Mouse (Mus musculus) splenic B cell, adult 2 months (primary cell): Measurements from ENCODE around the gene Olig2.
"Not testable (repeated sequence)": the region's sequence is repeated elsewhere in the genome, so short reads cannot be mapped to it uniquely, and the experiment has no call there.

ENCODE experiments used
- DNase-seq: peaks from one replicate; pipeline ENCODE4 v3.0.0-alpha.2; 2011; ENCODE audit warnings: low read depth, low spot score
- H3K27me3 ChIP-seq: 2 replicates; pipeline ENCODE4 v1.6.1; 2012; ENCODE audit warnings: mild to moderate bottlenecking, low read length, moderate library complexity, mixed read lengths; ENCODE audit not compliant: control insufficient read depth, poor library complexity, insufficient read depth, severe bottlenecking
- H3K36me3 ChIP-seq: 2 replicates; pipeline ENCODE4 v1.6.1; 2012; ENCODE audit warnings: mild to moderate bottlenecking, low read length, moderate library complexity, mixed read lengths; ENCODE audit not compliant: control insufficient read depth, poor library complexity, insufficient read depth, severe bottlenecking

Gene Olig2

DNA sequence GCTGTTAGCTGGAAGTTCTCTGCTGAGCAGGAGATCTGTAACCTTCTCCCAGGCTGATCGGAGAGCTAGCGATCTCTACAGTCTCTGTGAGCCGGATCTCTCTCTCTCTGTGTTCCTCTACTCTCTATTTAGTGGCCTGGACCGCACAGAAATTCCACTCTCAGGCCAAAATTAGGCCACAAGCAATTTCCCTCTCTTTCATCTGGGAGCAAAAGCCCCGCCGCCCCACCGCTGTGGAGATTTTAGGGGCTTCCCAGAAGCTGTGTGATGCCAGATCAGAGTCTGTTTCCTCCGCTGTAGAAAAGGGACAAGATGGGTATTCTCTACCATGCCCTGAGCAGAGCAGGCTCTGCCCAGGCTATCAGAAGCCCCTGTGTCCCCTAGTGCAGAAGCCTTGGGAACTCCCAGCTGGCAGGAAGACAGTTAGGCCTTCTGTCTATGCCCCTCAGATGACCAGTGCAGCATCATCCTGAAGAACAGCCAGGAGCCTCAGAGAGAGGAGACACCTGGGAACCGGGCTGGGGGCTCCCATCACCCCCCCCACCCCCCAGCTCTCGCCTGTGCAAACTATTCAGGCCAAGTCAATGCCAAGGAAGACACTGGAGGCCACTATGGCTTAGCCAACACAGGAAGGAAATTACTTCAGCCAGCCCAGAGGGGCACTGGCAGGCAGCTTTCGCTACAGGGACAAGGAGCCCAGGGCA, 8.1 kb downstream of the Olig2 start:
- DNase-seq = no peak
- Histone ChIP-seq H3K36me3 (no peaks in the 10 kb centered on the region), H3K27me3 (no peaks in the 10 kb centered on the region)

DNA sequence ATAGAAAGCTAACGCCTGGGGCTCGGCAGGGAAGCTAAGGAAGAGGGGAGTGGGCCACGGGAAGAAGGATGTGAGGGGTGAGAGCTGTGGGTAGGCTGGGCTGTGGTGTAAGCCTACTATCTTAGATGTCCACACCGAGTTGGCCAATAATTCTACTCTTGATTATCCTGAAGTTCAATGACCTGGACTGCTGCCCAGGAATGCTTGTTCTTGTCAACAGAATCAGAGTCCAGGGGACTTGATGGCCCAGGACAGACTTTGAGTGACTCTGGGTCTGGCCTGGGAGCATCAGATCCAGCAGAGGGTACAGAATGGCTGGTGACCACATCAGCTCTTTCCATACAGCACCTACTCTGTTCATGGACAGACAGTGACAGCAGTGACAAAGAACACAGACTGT, 13.8 kb downstream of the Olig2 start:
- no peaks in the 10 kb centered on the region for H3K36me3 ChIP-seq
- DNase-seq = no peak
- no peaks in the 10 kb centered on the region for H3K27me3 ChIP-seq

- Histone ChIP-seq H3K36me3 (no peaks in the 10 kb centered on the region), H3K27me3 (no peaks in the 10 kb centered on the region)
Observed at GRCm38 (mm10) chr16:91246292-91246691, 21.0 kb downstream of the Olig2 start.

DNA sequence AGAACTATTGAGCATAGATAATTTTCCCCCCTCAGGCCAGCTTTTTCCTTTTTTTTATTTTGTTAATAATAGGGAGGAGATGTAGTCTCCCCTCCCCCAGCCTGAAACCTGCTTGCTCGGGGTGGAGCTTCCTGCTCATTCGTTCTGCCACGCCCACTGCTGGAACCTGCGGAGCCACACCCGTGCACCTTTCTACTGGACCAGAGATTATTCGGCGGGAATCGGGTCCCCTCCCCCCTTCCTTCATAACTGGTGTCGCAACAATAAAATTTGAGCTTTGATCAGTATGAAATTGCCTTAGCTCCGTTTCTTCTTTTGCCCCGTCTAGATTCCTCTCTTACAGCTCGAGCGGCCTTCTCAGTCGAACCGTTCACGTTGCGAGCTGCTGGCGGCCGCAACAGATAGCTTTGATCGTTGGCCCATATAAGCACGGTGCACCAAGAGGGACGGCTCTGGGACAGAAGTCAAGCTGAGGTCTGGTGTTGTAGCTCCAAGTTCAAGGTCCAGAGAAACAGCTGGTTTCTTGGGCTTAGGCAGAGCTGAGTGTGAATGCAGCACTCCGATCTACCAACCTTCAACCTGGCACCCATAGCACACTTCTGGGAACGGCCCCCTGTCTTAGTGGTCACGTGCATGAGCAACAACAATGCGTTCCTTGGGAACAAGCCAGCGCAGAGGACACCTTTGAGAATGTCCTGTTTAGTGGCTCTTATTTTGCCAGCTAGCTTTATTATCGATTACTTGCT, 30.3 kb downstream of the Olig2 start:
- not testable (repeated sequence) for DNase-seq, H3K36me3 ChIP-seq, H3K27me3 ChIP-seq

More at GRCm38 (mm10) chr16:91246292-91246691, 21.0 kb downstream of the Olig2 start:
- DNase-seq = no peak

DNA sequence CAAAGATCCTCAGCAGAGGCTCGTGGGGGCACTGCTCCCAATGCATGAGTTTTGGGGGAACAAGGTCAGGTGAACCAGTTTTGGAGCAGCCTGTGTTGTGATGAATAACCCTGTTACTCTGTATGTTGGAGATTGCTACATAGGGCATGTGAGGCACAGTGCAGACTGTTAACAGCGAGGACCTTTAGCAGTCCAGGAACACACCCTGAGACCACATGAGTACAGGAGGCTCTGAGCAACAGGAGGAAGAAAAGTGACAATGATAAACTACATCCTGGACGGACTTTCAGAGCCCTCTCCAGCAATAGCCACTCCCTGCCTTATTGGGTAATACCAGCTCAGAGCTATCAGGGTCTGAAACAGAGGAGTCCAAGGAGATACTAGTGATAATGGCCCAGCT, 33.7 kb downstream of the Olig2 start:
- H3K36me3 ChIP-seq = no peaks in the 10 kb centered on the region
- DNase-seq = no peak
- no peaks in the 10 kb centered on the region for H3K27me3 ChIP-seq

DNA sequence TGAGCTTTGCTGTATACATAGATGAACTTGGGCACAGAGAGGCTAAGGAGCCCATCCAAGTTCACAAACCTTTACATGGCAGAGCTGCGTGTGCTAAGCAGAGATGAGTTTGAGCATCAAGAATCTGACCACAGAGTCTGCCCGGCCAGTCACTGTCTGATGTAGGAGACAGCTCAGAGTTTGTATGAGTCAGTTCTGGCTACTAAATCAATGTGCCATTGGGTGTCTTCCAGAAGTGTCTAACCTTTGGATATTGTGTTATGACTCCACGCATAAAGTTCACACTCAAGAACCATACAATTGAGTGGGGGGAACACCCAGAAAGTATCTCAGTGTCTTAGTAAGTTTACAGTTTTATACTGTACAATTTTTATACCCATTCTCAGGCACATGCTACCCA, 35.6 kb downstream of the Olig2 start:
- Histone ChIP-seq H3K27me3 (no peaks in the 10 kb centered on the region), H3K36me3 (no peaks in the 10 kb centered on the region)
- no peak for DNase-seq

DNA sequence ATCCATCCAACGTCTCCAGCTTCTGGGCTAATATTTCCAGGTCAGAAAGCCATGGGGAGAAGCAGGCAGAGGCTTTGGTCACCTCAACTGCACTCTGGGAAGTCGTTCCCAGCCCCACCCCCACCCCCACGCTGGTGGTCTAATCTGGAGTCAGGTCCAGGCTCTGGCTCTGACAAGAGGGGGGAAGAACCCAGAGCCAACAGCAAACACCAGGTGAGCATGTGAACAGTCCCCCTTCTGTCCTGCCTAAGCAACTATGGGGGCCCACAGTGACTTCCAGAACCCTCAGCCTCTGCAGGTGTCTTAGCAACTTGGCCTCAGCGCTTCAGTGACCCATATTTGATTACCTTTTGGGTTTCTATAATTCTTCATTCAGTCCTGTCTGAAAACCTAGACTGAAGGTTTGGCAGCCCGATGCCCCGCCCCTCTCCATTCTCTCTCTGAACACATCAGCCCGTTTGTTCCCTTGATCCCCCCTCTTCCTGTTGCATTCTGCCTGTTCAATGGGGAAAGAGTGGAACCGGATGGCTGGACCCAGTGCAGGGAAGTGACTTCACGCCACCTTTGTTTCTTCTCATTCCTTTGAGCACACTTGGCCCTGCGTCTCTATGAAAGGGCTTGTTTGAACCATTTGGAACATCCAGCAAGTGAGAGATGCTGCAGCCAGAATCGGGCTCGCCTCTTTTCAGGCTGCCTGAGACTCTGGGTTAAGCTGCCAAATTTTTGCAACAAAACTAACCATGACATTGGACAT, 37.4 kb downstream of the Olig2 start:
- Histone ChIP-seq H3K36me3 (no peaks in the 10 kb centered on the region), H3K27me3 (no peaks in the 10 kb centered on the region; the same call in 1 of the 2 replicates)

DNA sequence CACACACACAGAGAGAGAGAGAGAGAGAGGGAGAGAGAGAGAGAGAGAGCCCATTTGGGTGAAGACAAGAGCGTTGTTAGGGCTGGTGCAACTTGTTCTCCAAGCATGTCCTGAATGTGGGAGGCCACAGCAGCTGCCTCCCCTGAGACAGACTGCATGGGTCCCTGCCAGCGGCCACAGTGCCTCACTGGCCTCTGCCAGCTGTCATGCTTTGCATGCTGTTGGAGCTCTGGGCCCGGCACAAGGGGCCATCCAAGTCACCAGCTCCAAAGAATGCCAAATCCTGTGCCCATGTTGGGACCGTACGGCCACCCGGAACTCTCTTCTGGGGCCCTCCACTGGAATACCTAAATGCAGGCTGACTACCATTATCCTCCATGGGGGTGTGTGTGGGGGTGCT, 40.7 kb downstream of the Olig2 start:
- Histone ChIP-seq H3K36me3 (no peaks in the 10 kb centered on the region), H3K27me3 (no peaks in the 10 kb centered on the region; the same call in 1 of the 2 replicates)
- no peak for DNase-seq

More for the DNA sequence above, 37.4 kb downstream of the Olig2 start:
- DNase-seq = no peak

- Histone ChIP-seq H3K27me3 (no peaks in the 10 kb centered on the region; the same call in 1 of the 2 replicates), H3K36me3 (no peaks in the 10 kb centered on the region)
Observed at GRCm38 (mm10) chr16:91268724-91269452, 43.6 kb downstream of the Olig2 start.

DNA sequence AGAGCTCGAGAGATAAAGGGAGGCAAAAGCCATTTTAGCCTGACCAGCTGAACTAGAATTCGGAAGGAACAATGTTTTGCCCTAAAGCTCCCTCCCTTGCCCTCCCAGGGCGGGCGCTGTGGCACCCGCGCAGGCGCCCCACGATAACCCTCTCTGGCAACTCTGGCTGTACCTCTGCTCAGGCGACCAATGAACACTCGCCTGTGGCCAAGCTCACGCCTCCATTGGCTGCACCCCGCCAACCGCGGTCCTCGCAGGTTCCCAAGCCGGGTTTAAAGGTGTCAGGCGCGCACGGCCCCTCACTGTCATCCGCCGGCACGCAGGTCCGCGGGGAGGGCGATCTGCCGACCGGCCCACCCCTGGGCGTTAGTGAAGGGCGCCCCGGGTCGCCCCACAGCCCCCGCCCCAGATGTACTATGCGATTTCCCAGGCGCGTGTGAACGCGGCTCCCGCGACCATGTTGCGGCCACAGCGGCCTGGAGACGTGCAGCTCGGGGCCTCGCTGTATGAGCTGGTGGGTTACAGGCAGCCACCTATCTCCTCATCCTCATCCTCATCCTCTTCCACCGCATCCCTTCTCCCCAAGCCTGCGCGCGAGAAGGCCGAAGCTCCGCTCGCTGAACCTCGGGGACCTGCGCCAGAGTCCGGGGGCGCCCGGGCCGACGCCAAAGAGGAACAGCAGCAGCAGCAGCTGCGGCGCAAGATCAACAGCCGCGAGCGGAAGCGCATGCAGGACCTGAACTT, 44.4 kb downstream of the Olig2 start, which contains the start of gene Olig1:
Olig1 (plus strand) TSS at position 305 of the 744 bp plus-strand sequence.
- H3K36me3 ChIP-seq = no peaks in the 10 kb centered on the region
- no peak for DNase-seq

More at GRCm38 (mm10) chr16:91268724-91269452, 43.6 kb downstream of the Olig2 start:
- DNase-seq = no peak

GRCm38 (mm10) chr16:91270212-91270971, 45.1 kb downstream of the Olig2 start:
- no peak for DNase-seq
- no peaks in the 10 kb centered on the region for H3K36me3 ChIP-seq
- no peaks in the 10 kb centered on the region; the same call in 1 of the 2 replicates for H3K27me3 ChIP-seq

More for the DNA sequence above, 44.4 kb downstream of the Olig2 start, which contains the start of gene Olig1:
- H3K27me3 ChIP-seq = no peaks in the 10 kb centered on the region; the same call in 1 of the 2 replicates

- no peak for DNase-seq
- H3K27me3 ChIP-seq = no peaks in the 10 kb centered on the region; the same call in 1 of the 2 replicates
- H3K36me3 ChIP-seq = no peaks in the 10 kb centered on the region
Observed at GRCm38 (mm10) chr16:91270982-91271549, 45.8 kb downstream of the Olig2 start.

- DNase-seq = no peak
- H3K27me3 ChIP-seq = no peaks in the 10 kb centered on the region
- H3K36me3 ChIP-seq = no peaks in the 10 kb centered on the region
Observed at GRCm38 (mm10) chr16:91271634-91272033, 46.4 kb downstream of the Olig2 start.
